ENCODE assay signal across 1 mouse cellular context in the genomic region with DNA sequence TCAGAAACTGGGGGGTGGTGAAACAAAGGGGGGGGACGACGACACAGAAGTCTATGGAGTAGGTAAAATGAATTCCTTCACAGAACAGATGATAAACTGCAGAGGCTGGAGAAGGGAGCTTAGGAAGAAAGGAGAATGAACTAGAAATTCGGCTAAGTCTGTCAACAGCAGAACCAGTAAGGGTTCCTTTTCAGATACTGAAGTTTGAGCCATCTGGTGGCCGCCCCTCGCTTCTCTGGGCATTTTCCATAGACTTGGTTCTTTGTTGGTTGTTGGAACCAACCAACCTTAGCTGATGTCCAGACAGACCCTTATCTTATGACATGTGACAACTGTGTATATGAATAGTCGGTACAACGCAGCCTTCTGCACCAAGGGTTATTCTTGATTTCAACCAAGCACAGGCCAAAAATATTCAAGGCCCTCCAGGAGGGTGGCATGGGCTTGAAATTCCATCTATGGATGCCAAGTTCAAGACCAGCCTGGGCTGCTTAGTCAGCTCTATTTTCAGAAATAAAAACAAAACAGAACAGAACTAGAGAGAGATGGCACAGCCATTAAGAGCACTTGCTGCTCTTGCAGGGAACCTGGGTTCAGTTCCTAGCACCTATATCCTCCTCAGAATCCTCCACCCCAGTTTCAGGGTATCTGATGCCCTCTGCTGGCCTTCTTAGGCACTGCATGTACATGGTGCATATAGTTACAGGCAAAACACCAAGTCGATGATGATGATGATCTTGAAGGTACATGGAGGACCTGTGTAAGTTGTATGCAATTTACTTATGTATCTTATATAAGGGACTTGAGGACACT.
A peak's percentile ranks its signal among the peaks of the same experiment; 100 is the strongest.
TF ChIP-seq lines count a peak whose summit lies in the region.

No protein-coding gene starts in this region.

TF ChIP-seq in CH12.LX, 34 proteins besides CTCF, POLR2A, EP300 and RAD21 (continued from another document):
- TF ChIP-seq NRF1 (IDR thresholded peaks at IDR 0.05; ENCODE audit: low read depth, low read length) (no peak), MEF2A (IDR thresholded peaks at IDR 0.05; ENCODE audit: borderline replicate concordance, low read depth, low read length) (no peak), NELFE (IDR thresholded peaks at IDR 0.05; ENCODE audit: low read depth, low read length) (no peak), JUN (IDR thresholded peaks at IDR 0.05; ENCODE audit: insufficient read depth, low read depth, low read length) (no peak), ZNF384 (IDR thresholded peaks at IDR 0.05; ENCODE audit: low read depth, low read length) (peak; percentile 65)
